Mouse (Mus musculus): ENCODE measurements around the gene Slc3a1.

Gene Slc3a1

GRCm38 (mm10) chr17:85028093-85028739 is at the start of gene Slc3a1:
Gene Slc3a1 (plus strand): TSS chr17:85028376.
- DNase-seq = peak; percentile 63 to 77

- DNase-seq = no peak
These were observed 46.5 kb upstream of the Slc3a1 start for GRCm38 (mm10) chr17:84981721-84982120.

- DNase-seq = no peak
These were observed 45.4 kb upstream of the Slc3a1 start for GRCm38 (mm10) chr17:84982735-84983134.

GRCm38 (mm10) chr17:84986368-84986767 is 41.8 kb upstream of the Slc3a1 start:
- no peak for DNase-seq

- no peak for DNase-seq
These were observed 40.3 kb upstream of the Slc3a1 start for GRCm38 (mm10) chr17:84987834-84988410.

GRCm38 (mm10) chr17:84988514-84988913 is 39.7 kb upstream of the Slc3a1 start:
- no peak for DNase-seq

- no peak for DNase-seq
These were observed 32.3 kb upstream of the Slc3a1 start for GRCm38 (mm10) chr17:84995844-84996243.

GRCm38 (mm10) chr17:84997639-84998038 is 30.5 kb upstream of the Slc3a1 start:
- no peak for DNase-seq

GRCm38 (mm10) chr17:84999636-85000035 is 28.5 kb upstream of the Slc3a1 start:
- no peak for DNase-seq

GRCm38 (mm10) chr17:85013485-85013884 is 14.7 kb upstream of the Slc3a1 start:
- no peak for DNase-seq

- no peak for DNase-seq
These were observed 13.5 kb upstream of the Slc3a1 start for GRCm38 (mm10) chr17:85014632-85015031.

GRCm38 (mm10) chr17:85018344-85018743 is 9.8 kb upstream of the Slc3a1 start:
- no peak for DNase-seq

- DNase-seq = no peak
These were observed 9.4 kb upstream of the Slc3a1 start for GRCm38 (mm10) chr17:85018794-85019193.

- no peak for DNase-seq
These were observed 7.8 kb upstream of the Slc3a1 start for GRCm38 (mm10) chr17:85020343-85020742.

GRCm38 (mm10) chr17:85023247-85024167 is 4.7 kb upstream of the Slc3a1 start:
- DNase-seq = peak; percentile 62 to 63

GRCm38 (mm10) chr17:85024237-85024636 is 3.9 kb upstream of the Slc3a1 start:
- DNase-seq = no peak

GRCm38 (mm10) chr17:85025151-85025550 is 3.0 kb upstream of the Slc3a1 start:
- no peak for DNase-seq

- no peak for DNase-seq
These were observed 1.7 kb upstream of the Slc3a1 start for GRCm38 (mm10) chr17:85026436-85026835.

- peak; percentile 50 to 67 for DNase-seq
These were observed 929 bp upstream of the Slc3a1 start for GRCm38 (mm10) chr17:85027247-85027646.

GRCm38 (mm10) chr17:85028797-85029196 is 621 bp downstream of the Slc3a1 start:
- peak in 1 of 2 experiments; percentile 44 for DNase-seq

GRCm38 (mm10) chr17:85030651-85031050 is 2.5 kb downstream of the Slc3a1 start:
- no peak for DNase-seq

- no peak for DNase-seq
These were observed 4.9 kb downstream of the Slc3a1 start for GRCm38 (mm10) chr17:85033087-85033486.

- no peak for DNase-seq
These were observed 5.9 kb downstream of the Slc3a1 start for GRCm38 (mm10) chr17:85034068-85034467.

GRCm38 (mm10) chr17:85037855-85038254 is 9.7 kb downstream of the Slc3a1 start:
- no peak for DNase-seq

Data from kidney, adult 8-10 months (tissue).